Mouse (Mus musculus) CH12.LX (cell line): ENCODE measurements at regions not wholly inside any gene's neighbourhood (a gene's known extent, or its start where the extent isn't known, plus 50 kb on each side); places are given as distances from the start of the nearest gene placed in this dataset.
A peak's percentile ranks its signal among the peaks of the same experiment; 100 is the strongest.

Experiments
- DNase-seq: peaks from one replicate; pipeline ENCODE4 v3.0.0-alpha.2; 2013; ENCODE audit errors: extremely low read depth
- H3K27ac ChIP-seq: 2 replicates; pipeline ENCODE4 v1.5.1; 2012; ENCODE audit warnings: low read depth, mild to moderate bottlenecking, control low read depth, moderate library complexity; ENCODE audit not compliant: insufficient read depth
- H3K27me3 ChIP-seq: replicated peaks from 2 replicates; pipeline ENCODE3; 2012; ENCODE audit warnings: inconsistent platforms
- H3K36me3 ChIP-seq, 2 experiments: replicated peaks in 1 of 2; 2 replicates each; pipeline versions ENCODE3 to v1.6.1; 2012; ENCODE audit warnings: inconsistent platforms in 1 of 2, low read length in 1 of 2, mild to moderate bottlenecking in 1 of 2, mixed read lengths in 1 of 2, moderate library complexity in 1 of 2; ENCODE audit not compliant: control insufficient read depth in 1 of 2, insufficient read depth in 1 of 2
- H3K4me1 ChIP-seq, 2 experiments: 2 replicates each; pipeline ENCODE4 v1.6.1; 2012; ENCODE audit warnings: inconsistent platforms in 1 of 2, moderate library complexity in 1 of 2; ENCODE audit not compliant: insufficient read depth in 2 of 2, control insufficient read depth in 1 of 2
- H3K4me2 ChIP-seq: 2 replicates; pipeline ENCODE4 v1.6.1; 2012; ENCODE audit warnings: low read depth, mild to moderate bottlenecking, control low read depth; ENCODE audit not compliant: poor library complexity, insufficient read depth, severe bottlenecking
- H3K4me3 ChIP-seq, 3 experiments: fragments of 150-350 bp in 1 of 3; sonication (generic) in 1 of 3; replicated peaks in 1 of 3; 2 replicates each; pipeline versions ENCODE3 to v1.5.1; 2011 to 2012; ENCODE audit warnings: low read depth in 2 of 3, low read length in 2 of 3, mild to moderate bottlenecking in 2 of 3, moderate library complexity in 2 of 3, control low read depth in 1 of 3, improper control_type of control experiment in 1 of 3, inconsistent platforms in 1 of 3, mixed read lengths in 1 of 3; ENCODE audit not compliant: poor library complexity in 1 of 3
- H3K79me2 ChIP-seq: replicated peaks from 2 replicates; pipeline ENCODE4 v1.6.1; 2012; ENCODE audit warnings: mild to moderate bottlenecking, moderate library complexity; ENCODE audit not compliant: control insufficient read depth, poor library complexity, insufficient read depth, severe bottlenecking; ENCODE audit errors: extremely low read depth
- H3K9ac ChIP-seq: 2 replicates; pipeline ENCODE4 v1.6.1; 2012; ENCODE audit warnings: low read depth, mild to moderate bottlenecking, control low read depth, moderate library complexity; ENCODE audit not compliant: insufficient read depth
- H3K9me3 ChIP-seq: replicated peaks from 2 replicates; pipeline ENCODE3; 2012; ENCODE audit warnings: low read length, inconsistent platforms, mixed read lengths
- CTCF ChIP-seq, 2 experiments: IDR thresholded peaks in 1 of 2; conservative IDR thresholded peaks in 1 of 2; 2 replicates each; pipeline ENCODE4 v1.5.1; 2011 to 2012; ENCODE audit warnings: low read depth in 2 of 2, low read length in 2 of 2, improper control_type of control experiment in 1 of 2, inconsistent platforms in 1 of 2, mild to moderate bottlenecking in 1 of 2, moderate library complexity in 1 of 2
- E2F4 ChIP-seq: IDR thresholded peaks from 2 replicates; pipeline ENCODE4 v1.6.1; 2011; ENCODE audit warnings: low read depth, low read length, improper control_type of control experiment; ENCODE audit not compliant: insufficient replicate concordance
- HCFC1 ChIP-seq: IDR thresholded peaks from 2 replicates; pipeline ENCODE4 v1.6.1; 2012; ENCODE audit warnings: low read depth, mild to moderate bottlenecking, inconsistent platforms, low read length, improper control_type of control experiment
- JUND ChIP-seq: conservative IDR thresholded peaks from 2 replicates; pipeline ENCODE4 v1.6.1; 2011; ENCODE audit warnings: low read depth, low read length, improper control_type of control experiment
- KAT2A ChIP-seq: IDR thresholded peaks from 2 replicates; pipeline ENCODE4 v1.6.1; 2012; ENCODE audit warnings: low read length, improper control_type of control experiment, inconsistent platforms; ENCODE audit not compliant: insufficient replicate concordance
- MAFK ChIP-seq: IDR thresholded peaks from 2 replicates; pipeline ENCODE4 v1.6.1; 2011; ENCODE audit warnings: low read length, improper control_type of control experiment; ENCODE audit not compliant: insufficient replicate concordance
- MEF2A ChIP-seq: IDR thresholded peaks from 2 replicates; pipeline ENCODE4 v1.6.1; 2014; ENCODE audit warnings: low read depth, mild to moderate bottlenecking, inconsistent platforms, low read length, improper control_type of control experiment, borderline replicate concordance
- POLR2AphosphoS2 ChIP-seq: IDR thresholded peaks from 2 replicates; pipeline ENCODE4 v1.6.1; 2011; ENCODE audit warnings: low read depth, low read length, improper control_type of control experiment
- RAD21 ChIP-seq: IDR thresholded peaks from 2 replicates; pipeline ENCODE4 v1.6.1; 2011; ENCODE audit warnings: low read depth, mild to moderate bottlenecking, low read length, improper control_type of control experiment, moderate library complexity
- TCF12 ChIP-seq: IDR thresholded peaks from 2 replicates; pipeline ENCODE4 v1.6.1; 2014; ENCODE audit warnings: low read depth, mild to moderate bottlenecking, inconsistent platforms, low read length, improper control_type of control experiment
- UBTF ChIP-seq: IDR thresholded peaks from 2 replicates; pipeline ENCODE4 v1.6.1; 2012; ENCODE audit warnings: low read depth, mild to moderate bottlenecking, inconsistent platforms, low read length, improper control_type of control experiment, moderate library complexity
- USF2 ChIP-seq: conservative IDR thresholded peaks from 2 replicates; pipeline ENCODE4 v1.6.1; 2011; ENCODE audit warnings: low read depth, low read length, improper control_type of control experiment
- ZC3H11A ChIP-seq: IDR thresholded peaks from 2 replicates; pipeline ENCODE4 v1.6.1; 2012; ENCODE audit warnings: low read depth, mild to moderate bottlenecking, inconsistent platforms, low read length, improper control_type of control experiment
- ZKSCAN1 ChIP-seq: IDR thresholded peaks from 2 replicates; pipeline ENCODE4 v1.6.1; 2012; ENCODE audit warnings: low read depth, inconsistent platforms, low read length, improper control_type of control experiment, borderline replicate concordance
- dilution Hi-C: fragments of 300-500 bp; cut with MboI; formaldehyde crosslinking; loops from 2 replicates; pipeline ENCODE4 v1.14.3; 2020; ENCODE audit warnings: low sequenced_read_pairs; ENCODE audit not compliant: extremely low pct_unique_long_range_greater_than_20kb, extremely low pct_ligation_motif_present
- in situ Hi-C: fragments of 300-500 bp; cut with MboI; formaldehyde crosslinking; loops from 3 replicates; pipeline ENCODE4 v1.14.3; 2019; ENCODE audit warnings: low sequenced_read_pairs, low pct_ligation_motif_present, low pct_unique_long_range_greater_than_20kb, mixed read lengths

DNA sequence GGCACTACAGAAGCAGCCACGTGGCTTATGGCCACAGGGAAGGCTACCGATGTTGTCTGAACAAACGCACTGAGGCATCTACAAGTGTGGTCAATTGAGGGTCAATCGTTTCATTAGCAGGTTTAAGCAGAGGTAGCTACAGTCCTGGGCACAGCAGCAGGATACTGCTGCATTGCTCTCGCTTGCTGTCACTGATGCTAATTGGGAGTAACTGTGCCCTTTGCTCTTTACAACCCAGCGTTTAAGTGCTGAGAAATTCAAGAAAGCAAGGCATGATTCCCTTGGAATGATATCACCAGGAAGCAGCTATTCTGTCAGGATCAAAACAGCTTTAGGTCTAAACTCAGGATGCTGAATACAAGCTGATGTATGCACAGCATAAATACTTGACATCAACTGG, 56.2 kb upstream of the Atp1a1 start:
- no peaks in the 10 kb centered on the region for H3K36me3 ChIP-seq
- no peaks in the 10 kb centered on the region for H3K27me3 ChIP-seq
- H3K4me2 ChIP-seq = no peak overlapping the region
- no peak overlapping the region for H3K4me3 ChIP-seq
- H3K9me3 ChIP-seq = no peaks in the 10 kb centered on the region
- in situ Hi-C loops = no loop called here
- DNase-seq = no peak
- TF ChIP-seq JUND (no peak), POLR2AphosphoS2 (no peak), HCFC1 (no peak), ZC3H11A (no peak), UBTF (no peak), MAFK (no peak), CTCF (conservative IDR thresholded peaks at IDR 0.05 in 1 of 2, IDR thresholded peaks at IDR 0.05 in 1 of 2; ENCODE audit: low read depth in 2 of 2, low read length in 2 of 2) (no peak), TCF12 (no peak), KAT2A (no peak), ZKSCAN1 (no peak), USF2 (no peak), E2F4 (no peak), MEF2A (no peak)
- TF ChIP-seq, all 38 proteins: peak for 0
- no peak overlapping the region for H3K9ac ChIP-seq
- H3K27ac ChIP-seq = no peak overlapping the region
- dilution Hi-C loops = no loop called here
- H3K79me2 ChIP-seq = no peaks in the 10 kb centered on the region
- peaks cover 10 to 33% of the 10 kb centered on the region in 2 experiments for H3K4me1 ChIP-seq

DNA sequence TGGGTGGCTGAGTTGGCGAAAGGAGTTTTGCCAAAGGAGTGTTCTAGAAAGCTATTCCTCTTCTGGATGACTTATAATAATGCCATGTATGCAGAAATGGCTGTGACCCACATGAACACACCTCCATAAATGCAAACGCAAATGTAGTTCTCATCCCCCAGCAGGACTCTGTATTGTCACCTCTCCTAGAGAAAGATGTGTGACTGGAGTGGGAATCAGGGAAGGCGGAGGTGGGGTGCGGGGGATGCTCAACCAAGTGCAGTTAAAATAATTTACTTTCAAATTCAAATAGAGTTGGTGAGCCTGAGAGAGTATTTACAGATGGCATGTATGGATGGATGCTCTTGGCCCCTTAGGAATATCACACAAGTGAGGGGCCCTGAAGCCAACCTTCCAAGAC, 55.7 kb upstream of the Atp1a1 start:
- dilution Hi-C loops (no loop called here), in situ Hi-C loops (no loop called here)
- H3K27me3 ChIP-seq = no peaks in the 10 kb centered on the region
- no peak for DNase-seq
- H3K4me2 ChIP-seq = no peak overlapping the region
- no peak overlapping the region for H3K4me3 ChIP-seq
- H3K36me3 ChIP-seq = no peaks in the 10 kb centered on the region
- no peaks in the 10 kb centered on the region for H3K9me3 ChIP-seq
- H3K9ac ChIP-seq = no peak overlapping the region
- no peak overlapping the region for H3K27ac ChIP-seq
- TF ChIP-seq POLR2AphosphoS2 = no peak
- TF ChIP-seq, all 38 proteins: peak for 0
- H3K79me2 ChIP-seq = no peaks in the 10 kb centered on the region
- peaks cover 10 to 33% of the 10 kb centered on the region in 2 experiments for H3K4me1 ChIP-seq

DNA sequence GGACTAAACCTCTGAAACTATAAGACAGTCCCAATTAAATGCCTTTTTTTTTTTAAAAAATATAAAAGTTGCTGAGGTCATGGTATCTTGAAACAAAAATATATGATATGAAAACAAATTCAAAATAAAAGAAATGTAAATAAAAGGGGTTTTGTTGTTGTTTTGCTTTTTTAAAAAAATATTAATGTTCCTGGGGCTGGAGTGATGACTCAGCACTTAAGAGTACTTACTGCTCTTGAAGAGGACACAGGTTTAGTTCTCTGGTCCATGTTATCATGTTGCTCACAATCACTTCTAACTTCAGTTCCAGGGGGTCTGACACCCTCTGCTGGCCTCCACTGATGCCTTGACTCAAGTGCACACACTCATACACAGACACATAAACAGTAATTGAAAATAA, 53.5 kb upstream of the Atp1a1 start:
- no peaks in the 10 kb centered on the region for H3K79me2 ChIP-seq
- no peaks in the 10 kb centered on the region for H3K36me3 ChIP-seq
- no peak overlapping the region for H3K4me2 ChIP-seq
- peaks cover 10 to 33% of the 10 kb centered on the region in 2 experiments for H3K4me1 ChIP-seq
- no peaks in the 10 kb centered on the region for H3K9me3 ChIP-seq
- no peak overlapping the region for H3K9ac ChIP-seq
- no peak overlapping the region for H3K27ac ChIP-seq
- DNase-seq = no peak
- in situ Hi-C loops (no loop called here), dilution Hi-C loops (no loop called here)
- H3K27me3 ChIP-seq = no peaks in the 10 kb centered on the region
- no peak overlapping the region for H3K4me3 ChIP-seq
- TF ChIP-seq RAD21 (no peak), MAFK (peak; percentile 81)
